Mouse (Mus musculus): ENCODE measurements at regions not wholly inside any gene's neighbourhood (a gene's known extent, or its start where the extent isn't known, plus 50 kb on each side); places are given as distances from the start of the nearest gene placed in this dataset.
"Not testable (repeated sequence)": the region's sequence is repeated elsewhere in the genome, so short reads cannot be mapped to it uniquely, and the experiment has no call there.

GRCm38 (mm10) chr8:35088380-35089244 lies 677.0 kb upstream of the Gm19410 start:
- Histone ChIP-seq H3K4me1 (ENCODE audit: control insufficient read depth, insufficient read depth, low read length) (no peaks in the 10 kb centered on the region), H3K4me3 (ENCODE audit: insufficient read depth, low read length) (no peak overlapping the region), H3K27ac (ENCODE audit: insufficient read depth, low read length) (no peak overlapping the region)
- no peak for TF ChIP-seq POLR2A (IDR thresholded peaks at IDR 0.05; ENCODE audit: low read depth, low read length)
- no peak for TF ChIP-seq CTCF (IDR thresholded peaks at IDR 0.05; ENCODE audit: borderline replicate concordance, insufficient read depth, low read length)

DNA sequence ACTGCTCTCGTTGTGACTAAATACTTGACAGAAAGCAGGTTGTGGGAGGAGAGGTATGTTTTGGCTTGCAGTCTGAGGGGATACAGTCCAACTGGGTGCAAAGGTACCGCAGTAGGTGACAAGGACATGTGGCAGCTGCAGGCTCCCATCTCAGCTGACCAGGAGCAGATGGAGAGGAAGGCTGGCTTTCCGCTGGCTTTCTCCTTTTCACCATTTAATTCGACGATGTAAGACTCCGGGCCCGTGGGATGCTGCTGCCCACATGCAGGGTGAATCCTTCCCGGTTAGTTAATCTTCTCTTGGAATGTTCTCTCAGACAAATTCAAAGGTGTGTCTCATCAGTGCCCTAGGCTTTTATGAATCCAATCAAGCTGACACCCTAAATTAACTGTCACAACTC lies 676.1 kb upstream of the Gm19410 start:
- TF ChIP-seq POLR2A (IDR thresholded peaks at IDR 0.05; ENCODE audit: low read depth, low read length) (no peak), CTCF (IDR thresholded peaks at IDR 0.05; ENCODE audit: borderline replicate concordance, insufficient read depth, low read length) (no peak)
- Histone ChIP-seq H3K4me1 (ENCODE audit: control insufficient read depth, insufficient read depth, low read length) (no peaks in the 10 kb centered on the region), H3K27ac (ENCODE audit: insufficient read depth, low read length) (no peak overlapping the region), H3K4me3 (ENCODE audit: insufficient read depth, low read length) (no peak overlapping the region)

GRCm38 (mm10) chr8:35101701-35102100 lies 663.9 kb upstream of the Gm19410 start:
- no peaks in the 10 kb centered on the region for H3K4me1 ChIP-seq (ENCODE audit: control insufficient read depth, insufficient read depth, low read length)
- no peak overlapping the region for H3K27ac ChIP-seq (ENCODE audit: insufficient read depth, low read length)
- TF ChIP-seq POLR2A (IDR thresholded peaks at IDR 0.05; ENCODE audit: low read depth, low read length) (no peak), CTCF (IDR thresholded peaks at IDR 0.05; ENCODE audit: borderline replicate concordance, insufficient read depth, low read length) (no peak)
- no peak overlapping the region for H3K4me3 ChIP-seq (ENCODE audit: insufficient read depth, low read length)

DNA sequence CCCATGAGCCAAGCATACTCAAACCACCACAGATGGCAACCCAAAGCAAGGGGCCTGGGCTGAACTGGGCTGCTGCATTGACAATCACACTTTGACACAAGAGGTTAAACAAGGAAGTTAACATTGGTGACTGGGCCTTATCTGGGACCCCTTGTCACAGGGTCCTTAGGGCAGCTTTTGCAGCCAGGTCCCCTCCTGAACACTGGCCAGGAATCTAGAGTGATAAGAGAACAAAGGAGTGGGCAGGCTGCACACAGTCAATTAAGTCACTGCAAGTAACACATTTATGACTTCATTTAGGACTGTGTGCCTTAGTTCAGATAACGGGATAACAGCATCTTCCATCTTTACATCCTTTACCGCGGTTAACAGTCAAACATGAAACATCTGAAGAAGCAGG lies 663.5 kb upstream of the Gm19410 start:
- H3K4me1 ChIP-seq (ENCODE audit: control insufficient read depth, insufficient read depth, low read length); H3K4me3 ChIP-seq (ENCODE audit: insufficient read depth, low read length); H3K27ac ChIP-seq (ENCODE audit: insufficient read depth, low read length): not testable (repeated sequence)

DNA sequence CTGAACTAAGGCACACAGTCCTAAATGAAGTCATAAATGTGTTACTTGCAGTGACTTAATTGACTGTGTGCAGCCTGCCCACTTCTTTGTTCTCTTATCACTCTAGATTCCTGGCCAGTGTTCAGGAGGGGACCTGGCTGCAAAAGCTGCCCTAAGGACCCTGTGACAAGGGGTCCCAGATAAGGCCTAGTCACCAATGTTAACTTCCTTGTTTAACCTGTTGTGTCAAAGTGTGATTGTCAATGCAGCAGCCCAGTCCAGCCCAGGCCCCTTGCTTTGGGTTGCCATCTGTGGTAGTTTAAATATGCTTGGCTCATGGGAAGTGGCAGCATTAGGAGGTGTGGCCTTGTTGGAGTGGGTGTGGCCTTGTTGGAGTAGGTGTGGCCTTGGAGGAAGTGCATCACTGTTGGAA lies 661.1 kb upstream of the Gm19410 start:
- not testable (repeated sequence) for H3K4me3 ChIP-seq (ENCODE audit: insufficient read depth, low read length); H3K4me1 ChIP-seq (ENCODE audit: control insufficient read depth, insufficient read depth, low read length); H3K27ac ChIP-seq (ENCODE audit: insufficient read depth, low read length)

- Histone ChIP-seq H3K27ac (ENCODE audit: insufficient read depth, low read length) (no peak overlapping the region), H3K4me1 (ENCODE audit: control insufficient read depth, insufficient read depth, low read length) (peaks cover 6% of the 10 kb centered on the region; the same call in 1 of the 2 replicates), H3K4me3 (ENCODE audit: insufficient read depth, low read length) (no peak overlapping the region)
- TF ChIP-seq POLR2A (IDR thresholded peaks at IDR 0.05; ENCODE audit: low read depth, low read length) (no peak), CTCF (IDR thresholded peaks at IDR 0.05; ENCODE audit: borderline replicate concordance, insufficient read depth, low read length) (no peak)
These were observed 655.9 kb upstream of the Gm19410 start for GRCm38 (mm10) chr8:35109506-35110217.

DNA sequence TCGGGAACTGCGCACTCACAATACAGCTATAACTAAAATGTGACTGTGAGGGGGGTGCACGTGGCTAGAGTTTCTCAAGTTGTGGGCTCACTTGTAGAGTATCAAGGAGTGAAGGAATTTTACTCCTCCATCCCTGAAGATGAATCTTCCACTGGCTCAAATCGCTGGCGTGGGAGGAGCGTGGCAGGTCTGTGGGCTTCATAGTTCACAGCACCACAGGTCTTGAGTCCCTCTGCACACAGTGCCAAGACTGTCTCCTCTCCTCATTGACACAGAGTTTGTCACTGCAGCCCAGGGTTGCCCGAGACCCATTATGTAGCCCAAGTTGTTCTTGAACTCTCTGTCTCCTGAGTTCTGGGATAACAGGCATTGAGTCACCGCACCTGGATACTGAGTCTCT lies 655.3 kb upstream of the Gm19410 start:
- no peak for TF ChIP-seq CTCF (IDR thresholded peaks at IDR 0.05; ENCODE audit: borderline replicate concordance, insufficient read depth, low read length)
- TF ChIP-seq POLR2A (IDR thresholded peaks at IDR 0.05; ENCODE audit: low read depth, low read length) = no peak
- no peak overlapping the region for H3K27ac ChIP-seq (ENCODE audit: insufficient read depth, low read length)
- H3K4me1 ChIP-seq (ENCODE audit: control insufficient read depth, insufficient read depth, low read length) = peaks cover 6% of the 10 kb centered on the region; the same call in 1 of the 2 replicates
- H3K4me3 ChIP-seq (ENCODE audit: insufficient read depth, low read length) = no peak overlapping the region

DNA sequence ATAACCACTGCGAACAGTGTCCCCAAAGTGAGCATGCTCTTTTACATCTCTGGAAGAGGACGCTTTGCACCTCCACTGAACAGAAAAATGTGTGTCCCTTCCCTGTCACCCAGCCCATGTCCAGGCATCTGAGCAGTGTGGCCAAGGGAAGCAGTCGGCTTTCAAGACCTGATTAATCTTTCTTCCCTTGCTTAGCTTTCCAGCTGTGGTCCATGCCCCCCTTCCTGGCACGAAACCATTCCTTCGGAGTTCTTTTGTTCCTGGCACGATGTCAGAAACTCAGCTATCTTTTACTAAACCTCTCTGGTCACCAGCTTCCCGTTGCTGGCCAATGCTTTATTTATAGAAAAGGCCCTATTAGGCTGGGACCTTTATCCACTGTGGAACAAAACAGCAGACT lies 654.5 kb upstream of the Gm19410 start:
- H3K27ac ChIP-seq (ENCODE audit: insufficient read depth, low read length) = no peak overlapping the region
- peaks cover 6% of the 10 kb centered on the region; the same call in 1 of the 2 replicates for H3K4me1 ChIP-seq (ENCODE audit: control insufficient read depth, insufficient read depth, low read length)
- TF ChIP-seq CTCF (IDR thresholded peaks at IDR 0.05; ENCODE audit: borderline replicate concordance, insufficient read depth, low read length) = no peak
- no peak for TF ChIP-seq POLR2A (IDR thresholded peaks at IDR 0.05; ENCODE audit: low read depth, low read length)
- no peak overlapping the region for H3K4me3 ChIP-seq (ENCODE audit: insufficient read depth, low read length)

DNA sequence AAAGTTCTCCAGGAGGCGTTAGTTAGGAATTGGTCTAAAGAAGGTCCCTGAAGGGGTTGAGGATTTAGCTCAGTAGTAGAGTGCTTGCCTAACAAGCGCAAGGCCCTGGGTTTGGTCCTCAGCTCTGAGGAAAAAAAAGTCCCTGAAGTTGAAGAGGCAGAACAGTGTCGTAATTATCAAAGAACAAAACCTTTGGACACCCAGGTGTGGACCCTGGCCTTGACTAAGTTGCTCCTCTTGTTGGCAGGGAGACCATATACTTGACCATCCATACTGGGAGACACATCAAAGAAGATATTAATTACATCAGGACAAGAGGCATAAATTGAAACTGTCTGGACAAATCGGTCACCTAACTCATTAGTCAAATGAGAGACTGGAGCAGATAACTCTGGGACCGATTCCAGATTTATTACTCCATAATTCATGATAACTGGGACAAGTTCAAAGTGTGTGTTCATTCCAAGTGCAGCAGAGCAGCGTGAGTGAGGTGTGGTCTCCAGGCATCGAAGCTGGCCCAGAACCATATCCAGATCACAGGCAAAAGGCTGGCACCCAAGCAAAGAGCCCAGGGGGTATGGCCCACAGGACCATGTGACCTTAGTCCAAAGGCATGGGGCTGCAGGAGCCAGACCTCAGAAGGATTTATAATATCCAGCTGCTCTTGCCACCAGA lies 652.9 kb upstream of the Gm19410 start:
- H3K4me1 ChIP-seq (ENCODE audit: control insufficient read depth, insufficient read depth, low read length) = peaks cover 6% of the 10 kb centered on the region; the same call in 1 of the 2 replicates
- H3K27ac ChIP-seq (ENCODE audit: insufficient read depth, low read length) = no peak overlapping the region
- TF ChIP-seq CTCF (IDR thresholded peaks at IDR 0.05; ENCODE audit: borderline replicate concordance, insufficient read depth, low read length) (no peak), POLR2A (IDR thresholded peaks at IDR 0.05; ENCODE audit: low read depth, low read length) (no peak)
- H3K4me3 ChIP-seq (ENCODE audit: insufficient read depth, low read length) = no peak overlapping the region

DNA sequence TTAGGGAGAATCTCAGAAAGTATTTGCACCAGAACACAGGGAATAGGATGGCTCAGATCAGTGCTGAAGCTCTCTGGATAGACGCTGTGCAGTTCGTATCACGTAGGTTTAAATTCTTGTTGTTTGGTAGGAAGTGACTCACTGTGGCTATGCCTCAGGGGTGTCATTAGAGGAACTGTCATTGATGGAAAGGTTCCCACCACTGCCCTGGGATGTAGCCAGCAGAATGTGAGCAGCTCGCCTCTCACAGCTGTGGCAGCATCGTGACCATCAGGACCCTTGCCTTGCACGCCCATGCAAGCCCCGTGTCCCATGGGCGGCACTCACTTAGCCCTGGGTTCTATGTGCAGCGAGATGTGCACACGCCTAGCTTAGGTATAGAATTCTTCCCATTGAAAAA lies 651.6 kb upstream of the Gm19410 start:
- Histone ChIP-seq H3K4me1 (ENCODE audit: control insufficient read depth, insufficient read depth, low read length) (peaks cover 6% of the 10 kb centered on the region; the same call in 1 of the 2 replicates), H3K4me3 (ENCODE audit: insufficient read depth, low read length) (no peak overlapping the region), H3K27ac (ENCODE audit: insufficient read depth, low read length) (no peak overlapping the region)
- no peak for TF ChIP-seq POLR2A (IDR thresholded peaks at IDR 0.05; ENCODE audit: low read depth, low read length)
- no peak for TF ChIP-seq CTCF (IDR thresholded peaks at IDR 0.05; ENCODE audit: borderline replicate concordance, insufficient read depth, low read length)
